Mouse (Mus musculus) embryonic facial prominence, embryonic 13.5 days (tissue): ENCODE results near the gene Lancl1. TPM values are rescaled to one million over a fixed set of nuclear protein-coding genes. Genes with fewer than 3 reads are reported as not detected.

Experiments used
- ATAC-seq: fragments of 200-750 bp; cut with Nextera tagmentation; 2 replicates; pipeline ENCODE4 v1.8.0; 2017; ENCODE audit warnings: low read depth; ENCODE audit not compliant: insufficient number of reproducible peaks, insufficient read depth, low FRiP score, low TSS enrichment
- H3K27ac ChIP-seq: fragments of 300-500 bp; sonication (generic); 2 replicates; pipeline ENCODE4 v1.5.1; 2015; ENCODE audit warnings: moderate library complexity, mild to moderate bottlenecking, inconsistent platforms
- H3K27me3 ChIP-seq: fragments of 300-500 bp; sonication (generic); 2 replicates; pipeline ENCODE4 v1.6.1; 2015; ENCODE audit warnings: mild to moderate bottlenecking, inconsistent platforms
- H3K36me3 ChIP-seq: fragments of 300-500 bp; sonication (generic); 2 replicates; pipeline ENCODE4 v1.6.1; 2015; ENCODE audit warnings: mild to moderate bottlenecking, inconsistent platforms
- H3K4me1 ChIP-seq: fragments of 300-500 bp; sonication (generic); 2 replicates; pipeline ENCODE4 v1.6.1; 2015; ENCODE audit warnings: inconsistent platforms
- H3K4me2 ChIP-seq: fragments of 300-500 bp; sonication (generic); 2 replicates; pipeline ENCODE4 v1.6.1; 2015; ENCODE audit warnings: moderate library complexity, mild to moderate bottlenecking, inconsistent platforms
- H3K4me3 ChIP-seq: fragments of 300-500 bp; sonication (generic); 2 replicates; pipeline ENCODE4 v1.5.1; 2015; ENCODE audit warnings: mild to moderate bottlenecking, inconsistent platforms
- H3K9ac ChIP-seq: fragments of 300-500 bp; sonication (generic); 2 replicates; pipeline ENCODE4 v1.6.1; 2015; ENCODE audit warnings: mild to moderate bottlenecking, inconsistent platforms
- H3K9me3 ChIP-seq: fragments of 300-500 bp; sonication (generic); 2 replicates; pipeline ENCODE4 v1.6.1; 2016; ENCODE audit warnings: inconsistent platforms
- WGBS: fragments of 180-500 bp; shearing (Covaris S2); methylation state at CpG from one replicate; pipeline ENCODE4 v1.1.7; 2015; ENCODE audit warnings: mixed read lengths; 5-methylcytosine and 5-hydroxymethylcytosine counted together
- polyA plus RNA-seq: library from polyadenylated mRNA; unstranded; fragments of >200 nt; fragmentation: Nextera tagmentation; extraction: Ambion mirVana; gene quantifications from 2 replicates; pipeline ENCODE4 v1.2.1, GENCODE M21; 2015

Lancl1 gene
- polyA plus RNA-seq, 1 experiment from 2014 or later = 121 TPM

DNA sequence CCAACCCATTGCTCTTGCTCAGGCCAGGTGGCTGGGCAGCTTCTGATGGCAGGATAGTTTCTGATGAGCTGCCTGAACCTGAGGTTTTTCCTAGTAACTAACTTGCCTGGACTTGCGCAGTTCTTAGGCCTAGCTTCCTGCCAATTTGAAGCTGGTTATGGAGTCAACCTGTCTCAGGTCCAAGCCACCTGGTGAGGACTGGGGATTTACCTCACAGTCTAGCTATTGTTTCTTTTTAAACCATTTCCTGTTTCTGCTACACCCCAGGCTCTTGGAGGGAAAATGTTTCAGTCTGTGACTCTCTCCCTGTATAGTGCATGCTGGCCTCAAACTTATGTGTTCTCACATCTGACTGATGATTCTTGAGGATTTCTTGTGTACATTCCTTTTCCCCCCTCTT is 58.5 kb downstream of the Lancl1 start:
- no peak overlapping the region for H3K4me3 ChIP-seq
- peaks cover 3% of the 10 kb centered on the region for H3K4me1 ChIP-seq
- no peak overlapping the region for H3K4me2 ChIP-seq
- ATAC-seq = no peak
- no peaks in the 10 kb centered on the region for H3K27me3 ChIP-seq
- no peak overlapping the region for H3K9ac ChIP-seq
- no peaks in the 10 kb centered on the region for H3K36me3 ChIP-seq
- 90% methylated on average over 1 of the region's 1 CpGs for WGBS
- H3K9me3 ChIP-seq = no peaks in the 10 kb centered on the region
- no peak overlapping the region for H3K27ac ChIP-seq

DNA sequence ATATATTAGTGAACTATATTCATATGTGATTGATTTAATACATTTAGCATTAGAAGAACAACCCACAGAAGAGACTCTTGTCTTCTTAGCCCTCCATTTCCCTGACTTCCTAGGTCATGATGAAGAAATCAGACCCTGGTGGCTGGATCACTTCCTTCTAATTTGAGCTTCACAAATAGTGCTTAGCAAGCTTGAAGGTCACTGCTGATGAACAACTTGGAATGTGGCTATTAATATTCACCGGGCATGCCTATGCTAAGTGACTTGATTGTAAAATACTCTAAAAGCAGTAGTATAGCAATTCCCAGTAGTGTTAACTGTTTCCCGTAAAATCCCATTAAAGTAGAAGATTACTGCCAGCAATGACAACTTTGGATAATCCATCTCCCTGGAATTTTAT is 63.2 kb downstream of the Lancl1 start:
- H3K27me3 ChIP-seq = no peaks in the 10 kb centered on the region
- H3K4me3 ChIP-seq = no peak overlapping the region
- no peaks in the 10 kb centered on the region for H3K9me3 ChIP-seq
- no peak overlapping the region for H3K4me2 ChIP-seq
- no peaks in the 10 kb centered on the region for H3K4me1 ChIP-seq
- no peaks in the 10 kb centered on the region for H3K36me3 ChIP-seq
- ATAC-seq = no peak
- H3K27ac ChIP-seq = no peak overlapping the region
- 88% methylated on average over 2 of the region's 2 CpGs for WGBS
- H3K9ac ChIP-seq = no peak overlapping the region

DNA sequence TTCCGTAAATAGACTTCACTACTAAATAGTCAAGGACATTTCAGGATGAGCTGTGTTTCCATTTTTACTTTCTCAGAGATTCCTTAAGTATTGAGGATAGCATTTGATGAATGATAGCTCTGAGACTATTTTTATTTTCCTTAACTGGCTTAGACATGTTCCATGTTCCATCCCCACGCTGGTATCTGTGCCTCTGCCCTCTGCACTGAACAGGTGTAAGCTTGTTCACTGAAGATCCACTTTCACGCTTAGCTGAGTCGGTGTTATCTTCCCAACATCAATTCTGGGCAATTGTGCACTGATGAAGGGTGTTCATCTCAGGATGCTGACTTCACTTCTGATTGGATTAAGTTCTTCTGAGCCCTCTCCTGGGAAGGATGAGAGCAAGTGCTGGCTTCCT is 73.8 kb downstream of the Lancl1 start:
- Histone ChIP-seq H3K9ac (no peak overlapping the region), H3K4me1 (0 out of 2 replicates have a peak, but pooled peaks cover 5% of the 10 kb centered on the region), H3K9me3 (no peaks in the 10 kb centered on the region), H3K4me2 (no peak overlapping the region), H3K27ac (no peak overlapping the region), H3K4me3 (no peak overlapping the region), H3K27me3 (no peaks in the 10 kb centered on the region), H3K36me3 (no peaks in the 10 kb centered on the region)
- no peak for ATAC-seq
- WGBS = 69% methylated on average over 4 of the region's 4 CpGs

DNA sequence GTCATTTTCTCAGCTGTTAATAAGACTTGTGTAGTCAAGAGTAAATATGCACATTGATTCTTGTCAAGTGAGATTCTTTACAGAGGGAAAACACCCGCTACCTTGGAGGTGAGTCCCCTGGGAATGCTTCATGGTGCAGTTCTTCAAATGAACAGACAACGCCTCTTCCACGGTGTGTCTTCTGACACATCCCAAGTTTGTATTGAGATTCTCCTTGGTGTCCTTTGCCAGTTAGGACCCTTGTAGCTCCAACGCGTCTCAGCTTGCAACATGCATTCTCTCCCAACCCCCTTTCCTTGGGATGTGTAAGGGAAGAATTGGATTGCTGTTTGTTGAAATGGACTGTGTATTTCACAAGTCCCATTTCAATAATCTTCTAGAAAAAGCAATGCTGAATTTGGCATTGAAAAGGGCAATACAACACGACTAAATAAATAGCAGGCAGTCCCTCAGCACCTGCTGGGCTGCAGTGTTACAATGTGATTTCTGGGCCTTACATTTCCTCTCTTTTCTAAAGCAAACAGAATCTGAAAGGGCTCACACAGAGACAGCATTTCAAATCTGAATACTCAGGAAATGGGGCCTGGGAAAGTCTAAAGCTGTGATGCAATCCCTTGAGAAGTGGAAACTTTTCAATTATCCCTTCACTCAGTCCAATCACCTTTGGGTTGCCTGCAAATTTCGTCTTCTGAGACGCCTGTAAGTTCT is 78.0 kb downstream of the Lancl1 start:
- no peak for ATAC-seq
- 57% methylated on average over 8 of the region's 8 CpGs for WGBS
- Histone ChIP-seq H3K9me3 (0 out of 2 replicates have a peak, but pooled peaks cover 6% of the 10 kb centered on the region), H3K27me3 (no peaks in the 10 kb centered on the region), H3K4me3 (no peak overlapping the region), H3K9ac (no peak overlapping the region), H3K36me3 (no peaks in the 10 kb centered on the region), H3K4me2 (no peak overlapping the region), H3K4me1 (0 out of 2 replicates have a peak, but pooled peaks cover 5% of the 10 kb centered on the region), H3K27ac (no peak overlapping the region)

DNA sequence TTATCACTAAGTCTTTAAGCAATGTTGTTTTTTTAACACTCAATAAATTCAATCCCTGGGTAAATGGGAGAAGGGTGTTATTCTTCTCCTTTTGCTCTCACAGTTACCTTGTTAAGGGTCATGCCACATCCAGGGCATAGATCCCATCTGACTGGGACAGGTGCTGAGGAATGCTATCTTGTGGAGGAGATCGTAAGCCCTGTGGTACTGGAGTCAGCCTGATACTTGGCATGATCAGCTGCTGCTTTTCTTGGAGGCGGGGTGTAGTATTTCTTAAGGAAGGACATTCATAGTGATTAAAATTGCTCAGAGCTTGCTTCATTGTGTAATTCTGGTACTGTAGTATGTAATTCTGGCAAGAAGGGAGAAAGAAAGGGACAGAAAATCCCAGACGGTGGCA is 81.3 kb downstream of the Lancl1 start:
- H3K4me2 ChIP-seq = no peak overlapping the region
- H3K4me3 ChIP-seq = no peak overlapping the region
- H3K27me3 ChIP-seq = no peaks in the 10 kb centered on the region
- 0 out of 2 replicates have a peak, but pooled peaks cover 8% of the 10 kb centered on the region for H3K9me3 ChIP-seq
- H3K36me3 ChIP-seq = no peaks in the 10 kb centered on the region
- no peak overlapping the region for H3K9ac ChIP-seq
- ATAC-seq = no peak
- 81% methylated on average over 3 of the region's 3 CpGs for WGBS
- H3K4me1 ChIP-seq = no peaks in the 10 kb centered on the region
- no peak overlapping the region for H3K27ac ChIP-seq

DNA sequence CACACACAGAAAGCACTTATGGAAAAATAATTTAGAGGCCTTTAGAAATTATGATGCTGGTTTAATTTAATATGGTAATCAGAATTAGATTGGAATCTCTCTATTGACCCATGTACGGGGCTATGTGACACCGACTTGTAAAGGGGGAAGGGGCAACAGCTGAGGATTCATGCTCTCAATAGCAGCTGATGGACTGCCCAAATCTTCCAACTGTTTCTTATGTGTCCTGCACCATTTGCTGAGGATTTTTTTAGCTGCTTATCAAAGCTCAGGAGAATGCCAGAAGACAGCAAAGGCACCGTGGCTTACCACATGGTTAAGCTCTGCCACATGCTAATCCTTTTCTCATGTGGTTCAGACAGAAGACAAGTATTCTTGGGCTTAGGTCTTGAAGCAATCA is 87.6 kb downstream of the Lancl1 start:
- ATAC-seq = no peak
- Histone ChIP-seq H3K36me3 (no peaks in the 10 kb centered on the region), H3K4me3 (no peak overlapping the region), H3K4me1 (no peaks in the 10 kb centered on the region), H3K9ac (no peak overlapping the region), H3K27me3 (no peaks in the 10 kb centered on the region), H3K9me3 (0 out of 2 replicates have a peak, but pooled peaks cover 5% of the 10 kb centered on the region), H3K4me2 (no peak overlapping the region), H3K27ac (no peak overlapping the region)
- WGBS = 65% methylated on average over 3 of the region's 3 CpGs

Other genes with a start within 250 kb of the Lancl1 start
- gene Kansl1l, start 221.3 kb downstream of the Lancl1 start, polyA plus RNA-seq = 21.7 and 23.1 TPM in 2 replicates
- gene Acadl, start 175.6 kb downstream of the Lancl1 start, polyA plus RNA-seq = 53.5 and 65.6 TPM in 2 replicates
- gene Myl1, start 93.5 kb downstream of the Lancl1 start, polyA plus RNA-seq = 33.2 and 39.3 TPM in 2 replicates
- gene Cps1, start 84.2 kb upstream of the Lancl1 start, polyA plus RNA-seq = 0.17 and 0.21 TPM in 2 replicates